8 mouse cellular contexts compared by ENCODE assay signal in the genomic region with DNA sequence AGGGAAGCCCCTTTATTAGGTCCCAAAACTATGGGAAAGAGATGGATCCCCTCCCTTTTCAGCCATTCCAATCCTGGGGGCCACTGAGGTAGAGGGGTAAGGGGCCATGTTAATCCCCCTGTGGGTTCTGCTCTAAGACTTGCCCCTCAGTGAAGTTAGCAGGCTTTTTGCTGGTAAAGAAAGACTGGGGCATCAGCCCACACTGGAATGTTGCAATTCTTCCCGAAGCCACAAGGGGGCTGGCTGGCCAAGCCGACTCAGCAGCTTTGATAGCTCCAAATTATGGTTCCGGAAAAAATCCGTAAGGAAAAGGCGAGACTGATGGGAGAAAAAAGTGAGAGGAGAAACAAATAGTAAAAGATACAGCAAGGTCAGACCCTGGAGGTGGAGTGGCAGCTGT. TPM values are rescaled to one million over a fixed set of nuclear protein-coding genes. Genes with fewer than 3 reads are reported as not detected.
DNase-seq lines count a peak whose midpoint lies in the region; ATAC-seq and TF ChIP-seq lines count a peak whose summit lies in the region.

No protein-coding gene starts in this region.

- intact Hi-C loops in left cerebral cortex, postnatal 4 days (cut with DNase I) = loop anchor here (10.0 kb wide), 1 partner anchor 301 kb away; no protein-coding TSS in a partner anchor

- no peak for TF ChIP-seq POLR2A in testis, adult 2 months (IDR thresholded peaks at IDR 0.05; ENCODE audit: control insufficient read depth, low read depth, low read length)
- TF ChIP-seq POLR2A in bone marrow, adult 2 months (IDR thresholded peaks at IDR 0.05; ENCODE audit: borderline replicate concordance, control insufficient read depth, low read depth, low read length) = no peak

- WGBS in bone marrow, adult 2 months = 33% methylated on average over 5 of the region's 5 CpGs
- WGBS in hindbrain, postnatal 0 days = 9% methylated on average over 5 of the region's 5 CpGs
- WGBS in neural tube, embryonic 12.5 days = 46% methylated on average over 5 of the region's 5 CpGs

- H3K4me3 ChIP-seq in testis, adult 2 months (ENCODE audit: control insufficient read depth, low read depth, low read length) = no peak overlapping the region
- H3K4me3 ChIP-seq in bone marrow, adult 2 months (replicated peaks; ENCODE audit: control insufficient read depth, low read depth, low read length) = no peak overlapping the region
- H3K4me3 ChIP-seq in hindbrain, postnatal 0 days (ENCODE audit: low read length) = no peak overlapping the region
- H3K4me3 ChIP-seq in neural tube, embryonic 12.5 days = no peak overlapping the region

- ATAC-seq in erythroid progenitor cell, adult 5-6 weeks (replicated peaks; ENCODE audit: low FRiP score, poor library complexity, severe bottlenecking) = peak; percentile 72
- ATAC-seq in hindbrain, postnatal 0 days = peak; percentile 22
- ATAC-seq in neural tube, embryonic 12.5 days (ENCODE audit: low FRiP score, low read depth) = 0 out of 2 replicates have a peak, but pooled peaks have one; percentile 46

- no peak overlapping the region for H3K27ac ChIP-seq in testis, adult 2 months (ENCODE audit: control insufficient read depth, insufficient read depth, low read depth, low read length)
- H3K27ac ChIP-seq in bone marrow, adult 2 months (ENCODE audit: control insufficient read depth, insufficient read depth, low read depth, low read length, poor library complexity) = no peak overlapping the region
- no peak overlapping the region for H3K27ac ChIP-seq in hindbrain, postnatal 0 days
- H3K27ac ChIP-seq in neural tube, embryonic 12.5 days = no peak overlapping the region

- no peak for DNase-seq in testis, postnatal 14 days (ENCODE audit: low spot score)
- DNase-seq in hindbrain, postnatal 0 days (ENCODE audit: low spot score) = peak; percentile 84
- peak; percentile 63 for DNase-seq in left cerebral cortex, postnatal 4 days
- no peak for DNase-seq in c-Kit-positive CD71-positive TER-119-positive erythroid progenitor cells, embryonic 14.5 days (ENCODE audit: low spot score)

- H3K4me2 ChIP-seq in hindbrain, postnatal 0 days (ENCODE audit: low read depth, low read length) = no peak overlapping the region
- no peak overlapping the region for H3K4me2 ChIP-seq in neural tube, embryonic 12.5 days (replicated peaks)

- no peaks in the 10 kb centered on the region for H3K4me1 ChIP-seq in testis, adult 2 months (ENCODE audit: control insufficient read depth, insufficient read depth, low read length)
- no peaks in the 10 kb centered on the region for H3K4me1 ChIP-seq in bone marrow, adult 2 months (ENCODE audit: control insufficient read depth, insufficient read depth, low read length)
- H3K4me1 ChIP-seq in hindbrain, postnatal 0 days (ENCODE audit: insufficient read depth, low read length) = no peaks in the 10 kb centered on the region
- no peaks in the 10 kb centered on the region for H3K4me1 ChIP-seq in neural tube, embryonic 12.5 days

- H3K9ac ChIP-seq in hindbrain, postnatal 0 days (replicated peaks; ENCODE audit: low read length) = no peak overlapping the region
- H3K9ac ChIP-seq in neural tube, embryonic 12.5 days = no peak overlapping the region

- no peaks in the 10 kb centered on the region for H3K27me3 ChIP-seq in testis, adult 2 months (ENCODE audit: control insufficient read depth, insufficient read depth, low read length)
- no peaks in the 10 kb centered on the region for H3K27me3 ChIP-seq in hindbrain, postnatal 0 days (ENCODE audit: insufficient read depth, low read length)
- no peaks in the 10 kb centered on the region for H3K27me3 ChIP-seq in neural tube, embryonic 12.5 days (replicated peaks)

- peaks cover 4% of the 10 kb centered on the region for H3K36me3 ChIP-seq in testis, adult 2 months (ENCODE audit: control insufficient read depth, insufficient read depth, low read length)
- H3K36me3 ChIP-seq in hindbrain, postnatal 0 days (ENCODE audit: insufficient read depth, low read length) = peaks cover 83% of the 10 kb centered on the region
- peaks cover 94% of the 10 kb centered on the region for H3K36me3 ChIP-seq in neural tube, embryonic 12.5 days

- no peaks in the 10 kb centered on the region for H3K9me3 ChIP-seq in hindbrain, postnatal 0 days (ENCODE audit: low read length)
- H3K9me3 ChIP-seq in neural tube, embryonic 12.5 days = no peaks in the 10 kb centered on the region

- peak; percentile 65; the same call in 1 of the 2 replicates for TF ChIP-seq CTCF in testis, adult 2 months (IDR thresholded peaks at IDR 0.05; ENCODE audit: control insufficient read depth, insufficient read depth, insufficient replicate concordance, low read depth, low read length)
- peak; percentile 70 for TF ChIP-seq CTCF in bone marrow, adult 2 months (IDR thresholded peaks at IDR 0.05; ENCODE audit: control insufficient read depth, insufficient read depth, low read length)
- TF ChIP-seq CTCF in hindbrain, postnatal 0 days (IDR thresholded peaks at IDR 0.05; ENCODE audit: low read depth) = peak; percentile 87

RNA-seq across cellular contexts. Expression of a gene that starts 10.3 kb away (rescaled TPM):
- 33.2 and 39.0 TPM in 2 replicates for polyA plus RNA-seq in testis, adult 2 months (2012; rRNA removed)
- polyA plus RNA-seq in bone marrow, adult 2 months (2011; ENCODE audit: insufficient read depth, insufficient read length, low replicate concordance, missing spikeins) = 21.1 and 50.0 TPM in 2 replicates
- total RNA-seq in erythroid progenitor cell, adult 5-6 weeks (2015; ENCODE audit: low replicate concordance) = 81.8 and 146 TPM in 2 replicates
- total RNA-seq in erythroid progenitor cell, adult 5-6 weeks (2017; ENCODE audit: low replicate concordance) = 27.3 and 33.1 TPM in 2 replicates
- total RNA-seq in hindbrain, postnatal 0 days (2014; rRNA removed) = 19.8 and 23.2 TPM in 2 replicates
- polyA plus RNA-seq in hindbrain, postnatal 0 days (2015; fragmentation: Nextera tagmentation; extraction: Ambion mirVana) = 12.4 and 16.7 TPM in 2 replicates
- total RNA-seq in left cerebral cortex, postnatal 4 days (2021) = 10 to 100 TPM; 22.6 to 23.5 TPM
- polyA plus RNA-seq in neural tube, embryonic 12.5 days (2016; fragmentation: Nextera tagmentation; extraction: Ambion mirVana) = 22.0 and 23.4 TPM in 2 replicates

RNA-seq across cellular contexts. Expression of a gene that starts 16.7 kb away (rescaled TPM):
- polyA plus RNA-seq in testis, adult 2 months (2012; rRNA removed) = 149 and 156 TPM in 2 replicates
- polyA plus RNA-seq in bone marrow, adult 2 months (2011; ENCODE audit: insufficient read depth, insufficient read length, low replicate concordance, missing spikeins) = 48.8 and 105 TPM in 2 replicates
- 59.5 and 62.5 TPM in 2 replicates for total RNA-seq in erythroid progenitor cell, adult 5-6 weeks (2015; ENCODE audit: low replicate concordance)
- 29.8 and 30.5 TPM in 2 replicates for total RNA-seq in erythroid progenitor cell, adult 5-6 weeks (2017; ENCODE audit: low replicate concordance)
- 149 and 159 TPM in 2 replicates for total RNA-seq in hindbrain, postnatal 0 days (2014; rRNA removed)
- 31.3 and 36.8 TPM in 2 replicates for polyA plus RNA-seq in hindbrain, postnatal 0 days (2015; fragmentation: Nextera tagmentation; extraction: Ambion mirVana)
- 100 to 1,000 TPM; 182 to 183 TPM for total RNA-seq in left cerebral cortex, postnatal 4 days (2021)
- 53.3 and 57.7 TPM in 2 replicates for polyA plus RNA-seq in neural tube, embryonic 12.5 days (2016; fragmentation: Nextera tagmentation; extraction: Ambion mirVana)

RNA-seq across cellular contexts. Expression of a gene that starts 21.2 kb away (rescaled TPM):
- polyA plus RNA-seq in testis, adult 2 months (2012; rRNA removed) = 36.1 and 36.2 TPM in 2 replicates
- 44.3 and 106 TPM in 2 replicates for polyA plus RNA-seq in bone marrow, adult 2 months (2011; ENCODE audit: insufficient read depth, insufficient read length, low replicate concordance, missing spikeins)
- total RNA-seq in erythroid progenitor cell, adult 5-6 weeks (2015; ENCODE audit: low replicate concordance) = 61.6 and 64.1 TPM in 2 replicates
- total RNA-seq in erythroid progenitor cell, adult 5-6 weeks (2017; ENCODE audit: low replicate concordance) = 14.1 and 65.5 TPM in 2 replicates
- 122 and 147 TPM in 2 replicates for total RNA-seq in hindbrain, postnatal 0 days (2014; rRNA removed)
- 188 and 193 TPM in 2 replicates for polyA plus RNA-seq in hindbrain, postnatal 0 days (2015; fragmentation: Nextera tagmentation; extraction: Ambion mirVana)
- total RNA-seq in left cerebral cortex, postnatal 4 days (2021) = 10 to 100 TPM; 75.5 to 76.4 TPM
- polyA plus RNA-seq in neural tube, embryonic 12.5 days (2016; fragmentation: Nextera tagmentation; extraction: Ambion mirVana) = 219 and 228 TPM in 2 replicates

RNA-seq across cellular contexts. Expression of a gene that starts 29.3 kb away (rescaled TPM):
- 2.1 and 2.3 TPM in 2 replicates for polyA plus RNA-seq in testis, adult 2 months (2012; rRNA removed)
- 3.6 and 5.8 TPM in 2 replicates for polyA plus RNA-seq in bone marrow, adult 2 months (2011; ENCODE audit: insufficient read depth, insufficient read length, low replicate concordance, missing spikeins)
- total RNA-seq in erythroid progenitor cell, adult 5-6 weeks (2015; ENCODE audit: low replicate concordance) = 5.9 and 10.1 TPM in 2 replicates
- total RNA-seq in erythroid progenitor cell, adult 5-6 weeks (2017; ENCODE audit: low replicate concordance) = 6.0 and 10.7 TPM in 2 replicates
- 18.0 and 19.2 TPM in 2 replicates for total RNA-seq in hindbrain, postnatal 0 days (2014; rRNA removed)
- 24.5 and 26.2 TPM in 2 replicates for polyA plus RNA-seq in hindbrain, postnatal 0 days (2015; fragmentation: Nextera tagmentation; extraction: Ambion mirVana)
- total RNA-seq in left cerebral cortex, postnatal 4 days (2021) = 10 to 100 TPM; 21.9 to 22.3 TPM
- 28.3 and 28.6 TPM in 2 replicates for polyA plus RNA-seq in neural tube, embryonic 12.5 days (2016; fragmentation: Nextera tagmentation; extraction: Ambion mirVana)

RNA-seq across cellular contexts. Expression of a gene that starts 49.9 kb away (rescaled TPM):
- 78.2 and 80.7 TPM in 2 replicates for polyA plus RNA-seq in testis, adult 2 months (2012; rRNA removed)
- 29.8 and 49.6 TPM in 2 replicates for polyA plus RNA-seq in bone marrow, adult 2 months (2011; ENCODE audit: insufficient read depth, insufficient read length, low replicate concordance, missing spikeins)
- total RNA-seq in erythroid progenitor cell, adult 5-6 weeks (2015; ENCODE audit: low replicate concordance) = 53.3 and 56.2 TPM in 2 replicates
- total RNA-seq in erythroid progenitor cell, adult 5-6 weeks (2017; ENCODE audit: low replicate concordance) = 34.0 and 80.6 TPM in 2 replicates
- 166 and 179 TPM in 2 replicates for total RNA-seq in hindbrain, postnatal 0 days (2014; rRNA removed)
- 52.5 and 58.7 TPM in 2 replicates for polyA plus RNA-seq in hindbrain, postnatal 0 days (2015; fragmentation: Nextera tagmentation; extraction: Ambion mirVana)
- 100 to 1,000 TPM; 124 to 151 TPM for total RNA-seq in left cerebral cortex, postnatal 4 days (2021)
- 90.8 and 99.7 TPM in 2 replicates for polyA plus RNA-seq in neural tube, embryonic 12.5 days (2016; fragmentation: Nextera tagmentation; extraction: Ambion mirVana)

Comparison
In these comparisons a context has a peak if more than half of its experiments do, and no peak if none do; other contexts are left out.
1. DNase-seq: peak in hindbrain, postnatal 0 days (single experiment) and left cerebral cortex, postnatal 4 days (single experiment); none in testis, postnatal 14 days (single experiment) and c-Kit-positive CD71-positive TER-119-positive erythroid progenitor cells, embryonic 14.5 days (single experiment).
2. ATAC-seq: peak in every context shown above with its lines; median percentile 72 in erythroid progenitor cell, adult 5-6 weeks; 46 in neural tube, embryonic 12.5 days; 22 in hindbrain, postnatal 0 days.
3. Peak in every context shown above with its lines, with median percentiles within 50 percentile points of each other: CTCF ChIP-seq.